Mouse (Mus musculus): Measurements from ENCODE around the gene Gprc5b. TPM values are rescaled to one million over a fixed set of nuclear protein-coding genes. Genes with fewer than 3 reads are reported as not detected.

Gene Gprc5b
- polyA plus RNA-seq, 1 experiment, result 18.9 TPM

- DNase-seq, result no peak
- Histone ChIP-seq H3K4me3 (ENCODE audit: insufficient read depth, low read depth, low read length) (peak overlapping the region; percentile 60), H3K36me3 (ENCODE audit: control insufficient read depth, insufficient read depth, low read length) (no peaks in the 10 kb centered on the region), H3K27me3 (replicated peaks; ENCODE audit: control insufficient read depth, insufficient read depth, low read length) (no peaks in the 10 kb centered on the region), H3K27ac (ENCODE audit: insufficient read depth, low read depth, low read length) (no peak overlapping the region), H3K4me1 (ENCODE audit: control insufficient read depth, insufficient read depth, low read length) (no peaks in the 10 kb centered on the region)
- 6% methylated on average over 21 of the region's 21 CpGs for WGBS
- TF ChIP-seq CTCF (conservative IDR thresholded peaks at IDR 0.05; ENCODE audit: insufficient read depth, insufficient read length, low read depth, low read length), result no peak
- no peak for TF ChIP-seq POLR2A (IDR thresholded peaks at IDR 0.05; ENCODE audit: low read depth, low read length)
These were observed 674 bp downstream of the Gprc5b start for GRCm38 (mm10) chr7:118994231-118994842.

- Histone ChIP-seq H3K27me3 (replicated peaks; ENCODE audit: control insufficient read depth, insufficient read depth, low read length) (no peaks in the 10 kb centered on the region), H3K27ac (ENCODE audit: insufficient read depth, low read depth, low read length) (no peak overlapping the region), H3K4me1 (ENCODE audit: control insufficient read depth, insufficient read depth, low read length) (no peaks in the 10 kb centered on the region), H3K4me3 (ENCODE audit: insufficient read depth, low read depth, low read length) (peak overlapping the region; percentile 60), H3K36me3 (ENCODE audit: control insufficient read depth, insufficient read depth, low read length) (no peaks in the 10 kb centered on the region)
- WGBS, result 9% methylated on average over 26 of the region's 26 CpGs
- no peak for TF ChIP-seq CTCF (conservative IDR thresholded peaks at IDR 0.05; ENCODE audit: insufficient read depth, insufficient read length, low read depth, low read length)
- TF ChIP-seq POLR2A (IDR thresholded peaks at IDR 0.05; ENCODE audit: low read depth, low read length), result no peak
- DNase-seq, result no peak
These were observed 1.3 kb downstream of the Gprc5b start for GRCm38 (mm10) chr7:118993597-118994230.

- TF ChIP-seq CTCF (conservative IDR thresholded peaks at IDR 0.05; ENCODE audit: insufficient read depth, insufficient read length, low read depth, low read length) (no peak), POLR2A (IDR thresholded peaks at IDR 0.05; ENCODE audit: low read depth, low read length) (no peak)
- Histone ChIP-seq H3K27ac (ENCODE audit: insufficient read depth, low read depth, low read length) (no peak overlapping the region), H3K4me1 (ENCODE audit: control insufficient read depth, insufficient read depth, low read length) (no peaks in the 10 kb centered on the region), H3K4me3 (ENCODE audit: insufficient read depth, low read depth, low read length) (no peak overlapping the region), H3K27me3 (replicated peaks; ENCODE audit: control insufficient read depth, insufficient read depth, low read length) (no peaks in the 10 kb centered on the region), H3K36me3 (ENCODE audit: control insufficient read depth, insufficient read depth, low read length) (no peaks in the 10 kb centered on the region)
- 51% methylated on average over 13 of the region's 13 CpGs for whole genome bisulfite sequencing
- no peak for DNase-seq
These were observed 2.2 kb downstream of the Gprc5b start for GRCm38 (mm10) chr7:118992623-118993405.

GRCm38 (mm10) chr7:118992080-118992560 is 2.9 kb downstream of the Gprc5b start:
- H3K27me3 ChIP-seq (replicated peaks; ENCODE audit: control insufficient read depth, insufficient read depth, low read length), result no peaks in the 10 kb centered on the region
- H3K4me1 ChIP-seq (ENCODE audit: control insufficient read depth, insufficient read depth, low read length), result no peaks in the 10 kb centered on the region
- no peak overlapping the region for H3K4me3 ChIP-seq (ENCODE audit: insufficient read depth, low read depth, low read length)
- no peak for DNase-seq
- TF ChIP-seq POLR2A (IDR thresholded peaks at IDR 0.05; ENCODE audit: low read depth, low read length) (no peak), CTCF (conservative IDR thresholded peaks at IDR 0.05; ENCODE audit: insufficient read depth, insufficient read length, low read depth, low read length) (no peak)
- no peaks in the 10 kb centered on the region for H3K36me3 ChIP-seq (ENCODE audit: control insufficient read depth, insufficient read depth, low read length)
- H3K27ac ChIP-seq (ENCODE audit: insufficient read depth, low read depth, low read length), result no peak overlapping the region
- 46% methylated on average over 6 of the region's 6 CpGs for WGBS

GRCm38 (mm10) chr7:118991341-118991884 is 3.6 kb downstream of the Gprc5b start:
- TF ChIP-seq CTCF (conservative IDR thresholded peaks at IDR 0.05; ENCODE audit: insufficient read depth, insufficient read length, low read depth, low read length), result no peak
- no peak for TF ChIP-seq POLR2A (IDR thresholded peaks at IDR 0.05; ENCODE audit: low read depth, low read length)
- Histone ChIP-seq H3K27me3 (replicated peaks; ENCODE audit: control insufficient read depth, insufficient read depth, low read length) (no peaks in the 10 kb centered on the region), H3K27ac (ENCODE audit: insufficient read depth, low read depth, low read length) (no peak overlapping the region), H3K4me1 (ENCODE audit: control insufficient read depth, insufficient read depth, low read length) (no peaks in the 10 kb centered on the region), H3K36me3 (ENCODE audit: control insufficient read depth, insufficient read depth, low read length) (no peaks in the 10 kb centered on the region), H3K4me3 (ENCODE audit: insufficient read depth, low read depth, low read length) (no peak overlapping the region)
- no peak for DNase-seq
- WGBS, result 74% methylated on average over 4 of the region's 4 CpGs

- TF ChIP-seq CTCF (conservative IDR thresholded peaks at IDR 0.05; ENCODE audit: insufficient read depth, insufficient read length, low read depth, low read length), result no peak
- TF ChIP-seq POLR2A (IDR thresholded peaks at IDR 0.05; ENCODE audit: low read depth, low read length), result no peak
- WGBS, result 77% methylated on average over 6 of the region's 6 CpGs
- no peak for DNase-seq
- Histone ChIP-seq H3K4me3 (ENCODE audit: insufficient read depth, low read depth, low read length) (no peak overlapping the region), H3K27me3 (replicated peaks; ENCODE audit: control insufficient read depth, insufficient read depth, low read length) (no peaks in the 10 kb centered on the region), H3K4me1 (ENCODE audit: control insufficient read depth, insufficient read depth, low read length) (no peaks in the 10 kb centered on the region), H3K27ac (ENCODE audit: insufficient read depth, low read depth, low read length) (no peak overlapping the region), H3K36me3 (ENCODE audit: control insufficient read depth, insufficient read depth, low read length) (no peaks in the 10 kb centered on the region)
These were observed 4.7 kb downstream of the Gprc5b start for GRCm38 (mm10) chr7:118990282-118990681.
